Mouse (Mus musculus) limb, embryonic 14.5 days (tissue): ENCODE measurements at regions not wholly inside any gene's neighbourhood (a gene's known extent, or its start where the extent isn't known, plus 50 kb on each side); places are given as distances from the start of the nearest gene placed in this dataset.

Experiments
- ATAC-seq: fragments of 200-750 bp; cut with Nextera tagmentation; 2 replicates; pipeline ENCODE4 v1.8.0; 2017; ENCODE audit warnings: low read depth, moderate number of reproducible peaks, moderate TSS enrichment; ENCODE audit not compliant: low FRiP score
- DNase-seq: peaks from one replicate; pipeline ENCODE4 v3.0.0-alpha.2; 2015; ENCODE audit warnings: low spot score
- H3K27ac ChIP-seq: fragments of 300-500 bp; sonication (generic); replicated peaks from 2 replicates; pipeline ENCODE4 v1.5.1; 2014; ENCODE audit warnings: low read depth, mild to moderate bottlenecking, low read length, moderate library complexity, mixed read lengths
- H3K27me3 ChIP-seq: fragments of 300-500 bp; sonication (generic); 2 replicates; pipeline ENCODE4 v1.6.1; 2014; ENCODE audit warnings: low read length, mixed read lengths; ENCODE audit not compliant: control insufficient read depth, insufficient read depth
- H3K36me3 ChIP-seq: fragments of 300-500 bp; sonication (generic); 2 replicates; pipeline ENCODE4 v1.6.1; 2014; ENCODE audit warnings: mild to moderate bottlenecking, low read length, moderate library complexity, mixed read lengths; ENCODE audit not compliant: control insufficient read depth, insufficient read depth
- H3K4me1 ChIP-seq: fragments of 300-500 bp; sonication (generic); 2 replicates; pipeline ENCODE4 v1.6.1; 2014; ENCODE audit warnings: antibody characterized with exemption, low read length, mixed read lengths; ENCODE audit not compliant: control insufficient read depth, insufficient read depth
- H3K4me2 ChIP-seq: fragments of 300-500 bp; sonication (generic); replicated peaks from 2 replicates; pipeline ENCODE4 v1.6.1; 2014; ENCODE audit warnings: low read depth, mild to moderate bottlenecking, low read length, moderate library complexity; ENCODE audit not compliant: severe bottlenecking
- H3K4me3 ChIP-seq: fragments of 300-500 bp; sonication (generic); replicated peaks from 2 replicates; pipeline ENCODE4 v1.5.1; 2014; ENCODE audit warnings: low read length
- H3K9ac ChIP-seq: fragments of 300-500 bp; sonication (generic); 2 replicates; pipeline ENCODE4 v1.6.1; 2014; ENCODE audit warnings: mild to moderate bottlenecking, low read depth, low read length, moderate library complexity; ENCODE audit not compliant: severe bottlenecking
- H3K9me3 ChIP-seq: fragments of 300-500 bp; sonication (generic); 2 replicates; pipeline ENCODE4 v1.6.1; 2016; ENCODE audit warnings: low read length; ENCODE audit not compliant: control insufficient read depth
- POLR2A ChIP-seq: fragments of 200-500 bp; IDR thresholded peaks from 2 replicates; pipeline ENCODE4 v1.8.0; 2012; ENCODE audit warnings: inconsistent platforms, mild to moderate bottlenecking, moderate library complexity, borderline replicate concordance; ENCODE audit not compliant: insufficient read depth, insufficient read length; ENCODE audit errors: extremely low read depth

DNA sequence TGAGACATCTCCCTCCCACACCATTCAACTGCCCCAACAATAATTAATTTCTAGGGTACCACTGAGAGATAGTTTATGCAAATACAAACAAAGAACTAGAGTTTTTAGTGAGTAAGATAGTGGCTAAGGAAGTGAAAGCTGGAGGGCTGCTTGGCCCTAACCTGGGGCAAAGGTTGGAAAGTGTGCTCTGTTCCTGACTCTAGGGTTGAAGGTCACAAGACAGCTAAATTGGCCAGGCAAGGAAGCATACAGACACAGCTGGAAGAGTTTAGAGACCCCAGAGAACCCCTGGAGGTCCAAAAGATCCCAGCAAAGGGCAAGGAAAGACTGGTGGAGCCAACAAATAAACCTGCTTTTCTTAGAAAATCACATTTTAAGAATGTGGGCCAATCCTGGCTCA, 50.2 kb upstream of the Ptprg start:
- no peaks in the 10 kb centered on the region for H3K27me3 ChIP-seq
- TF ChIP-seq POLR2A: no peak
- H3K9me3 ChIP-seq: no peaks in the 10 kb centered on the region
- H3K9ac ChIP-seq: no peak overlapping the region
- no peak overlapping the region for H3K4me2 ChIP-seq
- no peaks in the 10 kb centered on the region for H3K36me3 ChIP-seq
- DNase-seq (no peak), ATAC-seq (no peak)
- no peaks in the 10 kb centered on the region; the same call in 1 of the 2 replicates for H3K4me1 ChIP-seq
- H3K27ac ChIP-seq: no peak overlapping the region
- no peak overlapping the region for H3K4me3 ChIP-seq
